Mouse (Mus musculus): ENCODE data around the gene Bcdin3d. TPM values are rescaled to one million over a fixed set of nuclear protein-coding genes. Genes with fewer than 3 reads are reported as not detected.

Gene Bcdin3d
- polyA plus RNA-seq, 1 experiment from 2014 or later = 10.4 TPM

DNA sequence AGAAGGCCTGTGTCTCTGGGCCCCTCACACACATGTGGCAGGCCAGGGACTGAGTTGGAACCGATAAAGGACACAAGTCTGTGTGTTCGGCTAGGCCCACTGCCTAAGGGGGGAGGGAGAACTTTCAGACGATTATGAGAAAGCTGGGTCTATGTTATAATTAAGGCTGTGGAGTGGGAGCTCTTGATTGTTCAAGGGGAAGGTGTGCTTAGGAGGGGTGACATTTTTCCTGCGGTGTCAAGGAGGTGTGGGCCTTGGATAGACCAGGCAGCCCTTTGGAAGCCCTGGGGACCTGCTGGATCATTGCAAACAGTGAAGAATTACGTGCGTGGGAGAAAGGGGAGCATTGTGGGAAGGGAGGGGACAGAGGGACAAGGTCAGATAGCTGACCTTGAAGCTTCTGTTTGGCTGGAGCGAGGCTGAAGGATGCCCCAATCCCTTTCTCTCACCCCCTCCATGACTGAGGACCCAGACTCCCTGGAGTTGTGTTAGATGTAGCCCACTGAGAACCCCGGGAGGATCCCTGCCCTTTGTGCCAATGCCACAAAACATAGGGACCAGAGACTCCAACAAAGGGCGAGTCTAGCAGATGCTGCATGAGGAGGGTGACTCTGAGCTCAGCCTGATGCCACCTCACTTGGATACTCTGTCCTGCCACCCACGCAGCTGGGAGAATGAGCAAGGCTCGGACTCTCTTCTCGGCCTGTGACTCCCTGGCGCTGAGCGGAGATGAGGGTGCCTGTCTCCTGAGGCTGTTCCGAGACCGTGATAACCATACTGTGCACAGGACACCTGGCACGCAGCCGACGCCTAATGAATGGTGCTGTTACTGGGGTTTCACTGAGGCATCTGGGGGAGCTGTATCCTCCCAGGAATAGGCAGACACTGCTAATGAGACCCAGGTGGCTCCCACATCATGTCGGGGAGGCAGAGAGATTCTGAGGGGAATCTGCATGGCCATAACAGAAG lies 27.0 kb upstream of the Bcdin3d start:
- no peak for ATAC-seq (ENCODE audit: low FRiP score, low TSS enrichment)
- H3K4me1 ChIP-seq (replicated peaks; ENCODE audit: control insufficient read depth, insufficient read depth) = peaks cover 2% of the 10 kb centered on the region; the same call in 1 of the 2 replicates
- TF ChIP-seq EP300 (optimal IDR thresholded peaks at IDR 0.05) = no peak
- TF ChIP-seq CTCF (IDR thresholded peaks at IDR 0.05; ENCODE audit: low read depth) = no peak
- H3K9me3 ChIP-seq (ENCODE audit: control insufficient read depth, low read length) = no peaks in the 10 kb centered on the region
- no peaks in the 10 kb centered on the region for H3K27me3 ChIP-seq (ENCODE audit: control insufficient read depth, insufficient read depth, low read length)
- H3K4me2 ChIP-seq (replicated peaks; ENCODE audit: low read depth) = no peak overlapping the region
- H3K9ac ChIP-seq (ENCODE audit: low read length) = no peak overlapping the region; the same call in 1 of the 2 replicates
- H3K36me3 ChIP-seq (ENCODE audit: control insufficient read depth, insufficient read depth, low read length) = no peaks in the 10 kb centered on the region
- H3K27ac ChIP-seq (replicated peaks) = no peak overlapping the region
- H3K4me3 ChIP-seq (ENCODE audit: low read depth, low read length) = no peak overlapping the region
- 79% methylated on average over 20 of the region's 20 CpGs for WGBS
- DNase-seq (ENCODE audit: low spot score) = no peak

DNA sequence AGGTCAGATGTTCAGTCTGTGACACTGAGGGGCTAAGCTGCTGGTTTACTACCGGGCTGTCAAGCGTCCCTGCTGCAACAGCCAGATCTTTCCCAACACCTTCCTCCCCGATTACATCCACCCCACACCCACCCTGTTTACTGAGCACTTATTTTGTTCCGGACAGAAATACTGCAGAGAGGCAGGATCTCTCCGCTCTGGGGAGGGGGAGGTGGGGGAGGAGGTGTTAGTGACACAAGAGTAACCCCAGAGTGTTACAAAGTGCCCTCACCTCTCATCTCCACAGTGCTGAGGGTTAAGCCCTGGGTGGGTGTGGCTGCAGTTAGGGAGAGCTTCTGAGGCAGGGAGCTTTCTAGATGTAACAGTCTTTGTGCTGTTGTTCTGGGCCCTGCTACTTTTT lies 25.8 kb upstream of the Bcdin3d start:
- Histone ChIP-seq H3K4me2 (replicated peaks; ENCODE audit: low read depth) (no peak overlapping the region), H3K4me1 (replicated peaks; ENCODE audit: control insufficient read depth, insufficient read depth) (peaks cover 2% of the 10 kb centered on the region; the same call in 1 of the 2 replicates), H3K4me3 (ENCODE audit: low read depth, low read length) (no peak overlapping the region), H3K9ac (ENCODE audit: low read length) (no peak overlapping the region), H3K9me3 (ENCODE audit: control insufficient read depth, low read length) (no peaks in the 10 kb centered on the region), H3K36me3 (ENCODE audit: control insufficient read depth, insufficient read depth, low read length) (no peaks in the 10 kb centered on the region), H3K27ac (replicated peaks) (no peak overlapping the region), H3K27me3 (ENCODE audit: control insufficient read depth, insufficient read depth, low read length) (no peaks in the 10 kb centered on the region)
- TF ChIP-seq EP300 (optimal IDR thresholded peaks at IDR 0.05) (no peak), CTCF (IDR thresholded peaks at IDR 0.05; ENCODE audit: low read depth) (no peak)
- ATAC-seq (ENCODE audit: low FRiP score, low TSS enrichment) (no peak), DNase-seq (ENCODE audit: low spot score) (no peak)
- WGBS = 55% methylated on average over 5 of the region's 5 CpGs

DNA sequence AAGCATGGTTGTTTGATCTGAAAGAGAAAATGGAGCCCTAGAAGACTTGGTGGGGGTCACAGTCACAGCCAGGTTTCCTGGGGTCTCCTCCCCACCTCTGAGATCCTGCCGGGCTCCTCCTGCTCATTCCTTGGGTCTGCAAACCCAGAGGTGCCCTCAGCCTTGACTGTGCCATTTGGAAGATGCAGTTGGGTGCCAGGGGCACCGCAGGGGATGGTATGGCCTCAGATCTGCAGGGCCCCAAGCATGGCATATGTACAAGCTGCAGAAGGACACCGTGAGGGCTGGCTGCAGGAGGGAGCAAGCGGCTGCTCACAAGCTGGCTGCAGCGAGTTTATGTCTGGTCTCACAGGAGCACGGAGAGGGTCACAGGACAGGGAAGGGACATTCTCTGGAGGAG lies 25.2 kb upstream of the Bcdin3d start:
- WGBS = 61% methylated on average over 6 of the region's 6 CpGs
- ATAC-seq (ENCODE audit: low FRiP score, low TSS enrichment) = no peak
- DNase-seq (ENCODE audit: low spot score) = no peak
- H3K27ac ChIP-seq (replicated peaks) = no peak overlapping the region
- H3K27me3 ChIP-seq (ENCODE audit: control insufficient read depth, insufficient read depth, low read length) = no peaks in the 10 kb centered on the region
- no peaks in the 10 kb centered on the region; the same call in 1 of the 2 replicates for H3K4me1 ChIP-seq (replicated peaks; ENCODE audit: control insufficient read depth, insufficient read depth)
- H3K4me2 ChIP-seq (replicated peaks; ENCODE audit: low read depth) = no peak overlapping the region
- TF ChIP-seq EP300 (optimal IDR thresholded peaks at IDR 0.05) (no peak), CTCF (IDR thresholded peaks at IDR 0.05; ENCODE audit: low read depth) (no peak)
- H3K4me3 ChIP-seq (ENCODE audit: low read depth, low read length) = no peak overlapping the region
- no peak overlapping the region for H3K9ac ChIP-seq (ENCODE audit: low read length)
- H3K36me3 ChIP-seq (ENCODE audit: control insufficient read depth, insufficient read depth, low read length) = no peaks in the 10 kb centered on the region
- no peaks in the 10 kb centered on the region for H3K9me3 ChIP-seq (ENCODE audit: control insufficient read depth, low read length)

DNA sequence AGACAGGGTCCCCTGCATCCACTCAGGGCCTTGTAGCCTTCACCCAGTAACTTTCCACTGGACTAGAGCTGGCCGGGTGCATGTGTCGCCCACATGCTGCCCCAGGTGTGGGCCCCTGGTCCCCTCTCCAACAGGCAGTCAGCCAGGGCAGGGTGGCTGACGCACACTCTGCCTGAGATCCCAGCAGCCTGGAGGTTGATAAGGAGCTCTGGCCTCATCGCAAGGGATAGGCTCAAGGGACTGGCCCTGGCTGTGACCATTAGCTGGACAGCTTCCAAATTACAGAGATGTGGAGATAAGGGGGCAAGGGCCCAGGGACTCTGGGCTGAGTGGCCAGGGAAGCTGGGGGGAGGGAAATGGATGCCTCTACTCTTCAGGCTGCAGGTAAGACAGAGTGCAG lies 24.3 kb upstream of the Bcdin3d start:
- H3K27me3 ChIP-seq (ENCODE audit: control insufficient read depth, insufficient read depth, low read length) = no peaks in the 10 kb centered on the region
- no peak overlapping the region for H3K4me3 ChIP-seq (ENCODE audit: low read depth, low read length)
- no peak for TF ChIP-seq EP300 (optimal IDR thresholded peaks at IDR 0.05)
- no peak for TF ChIP-seq CTCF (IDR thresholded peaks at IDR 0.05; ENCODE audit: low read depth)
- DNase-seq (ENCODE audit: low spot score) (peak; percentile 62), ATAC-seq (ENCODE audit: low FRiP score, low TSS enrichment) (peak; percentile 75)
- H3K9me3 ChIP-seq (ENCODE audit: control insufficient read depth, low read length) = no peaks in the 10 kb centered on the region
- no peak overlapping the region for H3K9ac ChIP-seq (ENCODE audit: low read length)
- WGBS = 53% methylated on average over 4 of the region's 4 CpGs
- no peaks in the 10 kb centered on the region; the same call in 1 of the 2 replicates for H3K4me1 ChIP-seq (replicated peaks; ENCODE audit: control insufficient read depth, insufficient read depth)
- H3K4me2 ChIP-seq (replicated peaks; ENCODE audit: low read depth) = no peak overlapping the region
- no peaks in the 10 kb centered on the region for H3K36me3 ChIP-seq (ENCODE audit: control insufficient read depth, insufficient read depth, low read length)
- H3K27ac ChIP-seq (replicated peaks) = no peak overlapping the region

DNA sequence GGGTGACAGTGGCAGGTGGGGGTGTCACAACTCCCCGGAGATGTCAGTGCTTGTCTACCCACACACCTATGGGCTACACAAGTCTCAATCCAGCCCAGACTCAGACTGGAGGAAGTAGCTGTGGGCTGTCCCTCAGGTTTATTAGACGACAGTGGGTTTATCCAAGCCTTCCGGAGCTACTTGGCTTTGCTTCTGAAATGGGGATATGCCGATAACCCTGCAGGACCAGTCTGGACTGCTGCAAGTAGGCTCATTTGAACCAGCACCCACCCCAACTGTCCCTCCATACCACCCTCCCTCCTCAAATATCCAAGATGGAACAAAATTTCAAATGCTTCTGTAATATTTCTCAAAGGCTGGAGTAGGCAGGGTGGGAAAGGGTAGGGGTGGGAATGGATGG lies 23.8 kb upstream of the Bcdin3d start:
- TF ChIP-seq CTCF (IDR thresholded peaks at IDR 0.05; ENCODE audit: low read depth) (no peak), EP300 (optimal IDR thresholded peaks at IDR 0.05) (no peak)
- Histone ChIP-seq H3K27ac (replicated peaks) (no peak overlapping the region), H3K9me3 (ENCODE audit: control insufficient read depth, low read length) (no peaks in the 10 kb centered on the region), H3K36me3 (ENCODE audit: control insufficient read depth, insufficient read depth, low read length) (no peaks in the 10 kb centered on the region), H3K4me1 (replicated peaks; ENCODE audit: control insufficient read depth, insufficient read depth) (no peaks in the 10 kb centered on the region; the same call in 1 of the 2 replicates), H3K27me3 (ENCODE audit: control insufficient read depth, insufficient read depth, low read length) (no peaks in the 10 kb centered on the region), H3K4me3 (ENCODE audit: low read depth, low read length) (no peak overlapping the region), H3K4me2 (replicated peaks; ENCODE audit: low read depth) (no peak overlapping the region), H3K9ac (ENCODE audit: low read length) (no peak overlapping the region)
- DNase-seq (ENCODE audit: low spot score) (no peak), ATAC-seq (ENCODE audit: low FRiP score, low TSS enrichment) (no peak)
- 55% methylated on average over 4 of the region's 4 CpGs for WGBS

Data from stomach, postnatal 0 days (tissue).